Mouse (Mus musculus) left cerebral cortex, postnatal 4 days (tissue): ENCODE measurements around the gene Sgsm2. TPM values are rescaled to one million over a fixed set of nuclear protein-coding genes. Genes with fewer than 3 reads are reported as not detected.
A peak's percentile ranks its signal among the peaks of the same experiment; 100 is the strongest.

Experiments used
- DNase-seq: peaks from one replicate; pipeline ENCODE4 v3.0.0-alpha.2; 2022
- intact Hi-C: fragments of 180-260 bp; cut with DNase I; formaldehyde crosslinking; loops from one replicate; pipeline ENCODE4 v1.15.1; 2025
- total RNA-seq, 2 experiments: library from RNA; stranded (reverse); gene quantifications; 2 replicates each; pipeline ENCODE4 v1.2.3; 2021

Gene Sgsm2
- 10 to 100 TPM; 65.3 to 72.8 TPM for total RNA-seq

GRCm38 (mm10) chr11:74896901-74897677 is at the start of gene Sgsm2:
Gene Sgsm2, minus strand, starts transcription at chr11:74897060.
- intact Hi-C loops: no loop called here
- peak; percentile 68 for DNase-seq

DNA sequence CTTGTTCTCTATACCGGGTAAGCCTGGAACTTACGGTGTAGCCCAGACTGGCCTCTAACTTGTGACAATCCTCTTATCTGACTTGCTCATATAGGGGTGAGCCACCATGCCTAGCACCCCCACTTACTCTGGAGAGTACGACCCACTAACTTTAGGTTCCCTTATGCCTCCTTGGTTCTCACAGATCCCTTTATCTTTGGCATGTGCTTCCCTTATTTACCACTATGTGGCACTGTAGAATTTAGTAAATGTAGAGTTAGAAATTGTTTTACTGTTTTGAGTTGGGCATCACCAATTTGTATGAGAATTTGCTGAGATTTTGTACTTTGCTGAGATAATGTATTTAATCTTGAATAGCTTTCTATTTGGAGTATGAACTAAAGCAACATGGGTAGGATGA is 49.5 kb upstream of the Sgsm2 start:
- DNase-seq: no peak
- intact Hi-C loops: loop anchor here (10.0 kb wide), 1 partner anchor 218 kb away; the partner anchor contains the start of gene Hic1

DNA sequence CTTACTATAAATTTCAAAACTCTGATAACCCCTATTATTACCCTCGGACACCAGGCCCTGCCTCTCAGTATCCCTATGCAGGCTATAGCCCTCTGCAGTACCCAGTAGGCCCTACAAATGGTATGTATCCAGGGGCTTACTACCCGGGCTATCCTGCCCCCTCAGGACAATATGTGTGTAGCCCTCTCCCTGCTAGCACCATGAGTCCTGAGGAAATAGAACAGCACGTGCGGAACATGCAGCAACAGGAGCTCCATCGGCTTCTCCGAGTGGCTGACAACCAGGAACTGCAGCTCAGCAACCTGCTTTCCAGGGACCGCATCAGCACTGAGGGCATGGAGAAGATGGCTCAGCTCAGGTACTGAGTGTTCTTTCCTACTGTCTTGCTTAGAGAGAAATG is 33.5 kb upstream of the Sgsm2 start:
- intact Hi-C loops: no loop called here
- no peak for DNase-seq

- DNase-seq: no peak
- intact Hi-C loops: no loop called here
Observed at GRCm38 (mm10) chr11:74929111-74929510, 32.3 kb upstream of the Sgsm2 start.

DNA sequence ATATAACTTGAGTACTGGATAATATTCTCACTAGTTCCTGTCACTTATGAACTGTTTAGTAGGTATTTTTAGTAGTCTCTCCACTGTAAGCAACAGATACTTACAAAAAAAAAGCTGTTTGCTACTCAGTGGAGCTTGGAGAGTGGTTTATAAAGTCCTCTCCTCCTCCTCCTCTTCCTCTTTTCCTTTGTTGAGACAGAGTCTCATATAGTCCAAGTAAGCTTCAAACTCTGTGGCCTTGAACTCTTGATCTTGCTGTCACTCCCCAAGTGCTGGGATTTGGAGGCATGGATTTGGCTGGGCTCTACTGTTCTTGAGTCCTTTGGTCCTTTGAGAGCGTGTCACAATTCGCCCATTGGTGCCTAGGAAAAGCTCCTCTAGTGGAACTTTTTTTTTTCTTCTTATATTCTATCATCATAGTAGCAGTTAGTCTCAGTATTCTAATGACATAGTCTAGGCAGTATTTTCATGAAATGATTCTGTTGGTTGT is 30.4 kb upstream of the Sgsm2 start:
- DNase-seq: no peak
- intact Hi-C loops: no loop called here

GRCm38 (mm10) chr11:74926388-74927005 is 29.6 kb upstream of the Sgsm2 start:
- intact Hi-C loops: no loop called here

GRCm38 (mm10) chr11:74925577-74926387 is 28.9 kb upstream of the Sgsm2 start, which contains the start of the genes Smg6 and Srr:
Gene Smg6, plus strand, starts transcription at chr11:74925823.
Gene Srr, minus strand, starts transcription at chr11:74925948.
- intact Hi-C loops: no loop called here
- DNase-seq: peak; percentile 98

More at GRCm38 (mm10) chr11:74926388-74927005, 29.6 kb upstream of the Sgsm2 start:
- DNase-seq: no peak

GRCm38 (mm10) chr11:74924149-74924548 is 27.3 kb upstream of the Sgsm2 start:
- intact Hi-C loops: no loop called here
- peak; percentile 19 for DNase-seq

GRCm38 (mm10) chr11:74919249-74919648 is 22.4 kb upstream of the Sgsm2 start:
- DNase-seq: no peak
- intact Hi-C loops: no loop called here

GRCm38 (mm10) chr11:74912492-74912891 is 15.6 kb upstream of the Sgsm2 start:
- no peak for DNase-seq
- intact Hi-C loops: no loop called here

GRCm38 (mm10) chr11:74909978-74910377 is 13.1 kb upstream of the Sgsm2 start:
- intact Hi-C loops: no loop called here
- DNase-seq: no peak

GRCm38 (mm10) chr11:74908618-74909399 is 11.9 kb upstream of the Sgsm2 start:
- intact Hi-C loops: no loop called here

GRCm38 (mm10) chr11:74907850-74908249 is 11.0 kb upstream of the Sgsm2 start:
- intact Hi-C loops: no loop called here
- no peak for DNase-seq

More at GRCm38 (mm10) chr11:74908618-74909399, 11.9 kb upstream of the Sgsm2 start:
- DNase-seq: peak; percentile 21

DNA sequence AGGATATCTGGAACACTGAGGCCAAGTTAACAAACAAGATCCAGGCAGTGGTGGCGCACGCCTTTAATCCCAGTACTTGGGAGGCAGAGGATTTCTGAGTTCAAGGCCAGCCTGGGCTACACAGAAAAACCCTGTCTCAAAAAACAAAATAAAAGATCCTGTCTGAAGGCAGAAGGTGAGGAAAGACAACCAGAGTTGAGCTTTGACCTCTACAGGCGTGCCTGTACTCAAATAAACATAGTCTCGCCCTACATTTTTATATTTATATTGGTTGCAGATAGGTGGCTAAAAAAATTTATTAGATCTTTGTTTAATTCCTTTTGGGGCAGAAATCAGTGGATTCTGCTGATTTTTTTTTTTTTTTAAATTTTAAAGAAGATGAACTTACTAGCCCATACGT is 5.6 kb upstream of the Sgsm2 start:
- intact Hi-C loops: no loop called here
- no peak for DNase-seq

- intact Hi-C loops: no loop called here
- DNase-seq: no peak
Observed at GRCm38 (mm10) chr11:74901555-74901954, 4.7 kb upstream of the Sgsm2 start.

DNA sequence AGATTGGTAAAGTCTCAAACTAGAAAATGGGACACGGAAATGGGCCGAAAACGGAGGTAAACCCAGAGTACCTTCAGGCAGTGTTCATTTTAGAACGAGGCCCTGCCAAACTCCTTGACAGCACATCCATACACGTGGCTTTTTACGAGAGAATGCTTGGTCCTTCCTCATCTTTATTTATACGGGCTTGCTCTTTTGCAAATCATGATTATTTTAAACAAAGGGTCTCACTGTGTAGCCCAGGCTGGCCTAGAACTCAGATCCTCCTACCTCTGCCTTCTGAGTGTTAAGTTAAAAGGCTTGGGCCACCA is 1.6 kb upstream of the Sgsm2 start:
- intact Hi-C loops: no loop called here

DNA sequence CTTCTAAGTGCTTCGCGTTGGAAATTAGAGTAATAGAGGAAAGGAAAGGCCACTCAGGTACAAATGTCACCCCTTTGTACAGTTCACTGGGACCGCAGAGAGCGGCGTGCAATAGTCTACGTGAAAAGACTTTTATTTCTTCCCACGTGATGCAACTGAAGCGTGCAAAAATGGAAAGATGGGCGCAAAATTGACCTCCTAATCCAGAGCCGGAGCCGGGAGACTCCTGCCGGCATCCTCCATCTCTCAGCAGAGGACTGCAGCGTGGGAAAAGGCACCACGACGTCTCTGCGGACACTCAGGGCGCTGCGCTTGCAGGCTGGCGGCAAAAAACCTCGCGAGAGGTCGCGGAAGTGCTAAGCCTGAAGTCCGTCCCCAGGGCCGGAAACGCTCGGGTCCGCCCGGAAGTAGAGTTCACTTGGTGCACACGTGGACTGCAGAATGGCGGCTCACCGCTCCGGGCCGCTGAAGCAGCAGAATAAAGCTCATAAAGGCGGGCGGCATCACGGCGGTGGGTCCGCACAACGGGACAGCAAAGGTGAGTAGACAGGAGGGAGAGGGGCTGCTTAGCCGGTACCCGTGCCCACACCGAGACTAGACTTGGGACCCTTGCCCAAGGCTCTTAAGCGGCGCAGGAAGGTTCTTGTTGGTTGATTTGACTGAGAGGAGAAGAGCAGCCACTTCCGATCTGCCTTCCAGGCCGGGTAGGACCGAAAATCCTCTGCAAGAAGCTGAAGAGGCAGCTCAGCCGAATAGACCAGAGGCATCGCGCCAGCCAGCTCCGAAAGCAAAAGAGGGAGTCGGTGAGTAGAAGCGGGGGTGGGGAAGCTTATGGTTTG is 1.0 kb upstream of the Sgsm2 start, which contains the start of gene Tsr1:
TSS of gene Tsr1 (plus strand) at position 394 of the 839 bp plus-strand sequence.
- peak; percentile 93 for DNase-seq
- intact Hi-C loops: no loop called here

More for the DNA sequence above, 1.6 kb upstream of the Sgsm2 start:
- no peak for DNase-seq

DNA sequence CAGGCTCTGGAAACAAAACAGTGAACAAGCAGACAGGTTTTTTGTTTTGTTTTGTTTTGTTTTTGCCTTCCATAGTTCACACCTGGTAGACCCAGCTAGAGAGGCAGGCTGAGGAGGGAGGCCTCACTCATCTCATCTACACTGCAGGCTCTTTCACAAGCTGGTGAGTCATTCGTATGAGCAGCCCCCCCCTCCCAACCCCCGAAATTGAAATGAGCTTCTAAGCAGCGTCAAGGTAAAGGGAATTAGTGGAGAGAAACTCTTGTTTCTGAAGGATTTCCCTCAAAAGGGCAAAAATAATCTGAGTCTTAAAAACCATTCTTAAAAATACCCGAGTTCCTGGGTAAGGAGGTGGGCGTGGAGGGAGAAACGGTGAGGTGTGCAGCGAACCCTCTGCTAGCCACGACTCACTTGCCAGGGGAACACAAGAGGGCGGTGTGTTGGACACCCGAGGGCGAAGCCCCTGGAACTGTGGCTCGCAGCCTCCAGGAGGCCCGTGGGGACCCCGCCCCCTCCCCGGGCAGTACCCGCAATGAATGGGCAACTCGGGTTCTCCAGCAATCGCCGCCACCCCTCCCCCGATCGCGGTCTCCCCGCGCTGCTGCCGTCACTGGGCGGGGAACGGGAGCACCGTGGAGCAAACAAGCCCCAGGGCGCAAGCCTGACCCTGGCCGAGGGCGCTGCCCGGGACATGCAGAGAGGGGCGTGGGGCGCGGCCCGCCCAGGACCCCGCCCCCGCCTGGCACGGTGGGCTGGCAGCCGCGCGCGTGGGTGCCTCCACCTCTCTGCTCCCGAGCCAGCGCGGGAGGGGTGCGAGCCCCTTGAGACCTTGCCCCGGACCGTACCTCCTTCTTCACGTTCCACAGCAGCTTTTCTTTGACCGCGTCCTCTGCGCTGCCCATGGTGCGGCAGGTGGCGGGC is 620 bp downstream of the Sgsm2 start:
- intact Hi-C loops: no loop called here
- DNase-seq: peak; percentile 59
